Mouse (Mus musculus): Measurements from ENCODE around the gene Zfp541.

DNA sequence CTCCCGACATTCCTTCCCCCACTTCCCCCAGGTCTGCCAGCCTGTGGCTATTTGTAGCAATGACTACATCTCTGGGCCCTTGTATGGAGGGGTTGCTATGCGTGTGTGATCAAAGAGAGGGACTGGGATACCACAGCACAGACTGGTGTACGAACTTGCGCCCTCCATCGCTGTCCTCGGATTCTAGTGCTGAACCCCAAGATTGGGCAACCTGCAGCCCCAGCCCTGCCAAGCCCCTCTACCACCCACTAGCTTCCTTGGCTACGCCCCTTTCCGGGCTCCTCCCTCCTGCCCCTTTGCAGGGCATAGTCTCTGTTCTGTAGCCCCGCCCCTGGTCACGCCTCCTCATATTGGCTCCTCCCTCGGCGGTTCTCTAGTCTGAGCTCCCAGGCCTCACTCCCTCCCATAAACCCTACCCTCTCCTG, 67.8 kb downstream of the Zfp541 start, which contains the start of gene Slc8a2:
- no peak for TF ChIP-seq CTCF (IDR thresholded peaks at IDR 0.05; ENCODE audit: low read depth)
- no peak for TF ChIP-seq EP300 (optimal IDR thresholded peaks at IDR 0.05)

Data from stomach, postnatal 0 days (tissue).